ENCODE assay signal across 21 mouse cellular contexts in genomic region chr17:32322809-32323208, GRCm38 (mm10). TPM values are rescaled to one million over a fixed set of nuclear protein-coding genes. Genes with fewer than 3 reads are reported as not detected.
DNase-seq lines count a peak whose midpoint lies in the region; ATAC-seq and TF ChIP-seq lines count a peak whose summit lies in the region.
"Had no signal": no experiment of that assay in that cellular context is flagged by ENCODE, and none has a peak within 500 bp of the region (broad histone marks: within the 10 kb centered on the region; RNA-seq: fewer than 3 reads in every experiment).

No protein-coding gene starts in this region.

- no peaks in the 10 kb centered on the region for H3K27me3 ChIP-seq in heart, adult 2 months (ENCODE audit: control insufficient read depth, insufficient read depth, low read length)
- no peaks in the 10 kb centered on the region for H3K27me3 ChIP-seq in hindbrain, embryonic 15.5 days
- no peaks in the 10 kb centered on the region for H3K27me3 ChIP-seq in hindbrain, embryonic 16.5 days (replicated peaks; ENCODE audit: control insufficient read depth, insufficient read depth, low read length)
- no peaks in the 10 kb centered on the region for H3K27me3 ChIP-seq in midbrain, embryonic 14.5 days (ENCODE audit: control insufficient read depth, insufficient read depth, low read length)
- no peaks in the 10 kb centered on the region for H3K27me3 ChIP-seq in midbrain, postnatal 0 days (ENCODE audit: insufficient read depth, low read length)
- H3K27me3 ChIP-seq: CH12.LX; embryonic facial prominence, embryonic 13.5 days; forebrain, embryonic 13.5 days; lung, embryonic 15.5 days; megakaryocyte, embryonic 14.5 days had no signal

- WGBS in heart, adult 2 months: 97% methylated on average over 1 of the region's 1 CpGs
- WGBS in hindbrain, embryonic 15.5 days: 97% methylated on average over 1 of the region's 1 CpGs
- 94% methylated on average over 1 of the region's 1 CpGs for WGBS in hindbrain, embryonic 16.5 days
- WGBS in midbrain, embryonic 14.5 days: 92% methylated on average over 1 of the region's 1 CpGs
- 92% methylated on average over 1 of the region's 1 CpGs for WGBS in midbrain, postnatal 0 days

- peaks cover 9% of the 10 kb centered on the region for H3K36me3 ChIP-seq in heart, adult 2 months (ENCODE audit: control insufficient read depth, insufficient read depth, low read length)
- H3K36me3 ChIP-seq in hindbrain, embryonic 15.5 days: peaks cover 24% of the 10 kb centered on the region
- peaks cover 12% of the 10 kb centered on the region for H3K36me3 ChIP-seq in hindbrain, embryonic 16.5 days (ENCODE audit: control insufficient read depth, insufficient read depth, low read length)
- peaks cover 18% of the 10 kb centered on the region for H3K36me3 ChIP-seq in midbrain, embryonic 14.5 days (ENCODE audit: control insufficient read depth, insufficient read depth, low read length)
- peaks cover 5% of the 10 kb centered on the region; the same call in 1 of the 2 replicates for H3K36me3 ChIP-seq in midbrain, postnatal 0 days (ENCODE audit: insufficient read depth, low read length)

- H3K9ac ChIP-seq in heart, adult 2 months (ENCODE audit: low read depth, low read length): no peak overlapping the region
- H3K9ac ChIP-seq in hindbrain, embryonic 15.5 days: no peak overlapping the region
- no peak overlapping the region for H3K9ac ChIP-seq in hindbrain, embryonic 16.5 days (ENCODE audit: low read depth, low read length)
- no peak overlapping the region for H3K9ac ChIP-seq in midbrain, embryonic 14.5 days (replicated peaks; ENCODE audit: low read length)
- H3K9ac ChIP-seq in midbrain, postnatal 0 days (replicated peaks; ENCODE audit: low read length, poor library complexity, severe bottlenecking): no peak overlapping the region

- intact Hi-C loops in heart, adult 2 months (cut with DNase I): no loop called here

- H3K9me3 ChIP-seq in hindbrain, embryonic 15.5 days: no peaks in the 10 kb centered on the region
- H3K9me3 ChIP-seq in hindbrain, embryonic 16.5 days (ENCODE audit: control insufficient read depth, low read length): no peaks in the 10 kb centered on the region
- H3K9me3 ChIP-seq in midbrain, embryonic 14.5 days (ENCODE audit: control insufficient read depth, low read length): no peaks in the 10 kb centered on the region
- H3K9me3 ChIP-seq in midbrain, postnatal 0 days (ENCODE audit: low read length): no peaks in the 10 kb centered on the region
- H3K9me3 ChIP-seq: embryonic facial prominence, embryonic 13.5 days; forebrain, embryonic 13.5 days; lung, embryonic 15.5 days; megakaryocyte, embryonic 14.5 days had no signal

- ATAC-seq in hindbrain, embryonic 15.5 days (ENCODE audit: low FRiP score, low read depth): no peak
- no peak for ATAC-seq in hindbrain, embryonic 16.5 days
- no peak for ATAC-seq in midbrain, embryonic 14.5 days (ENCODE audit: low FRiP score, low TSS enrichment)
- no peak for ATAC-seq in midbrain, postnatal 0 days (ENCODE audit: low FRiP score)
- ATAC-seq: forebrain, embryonic 13.5 days; intestine, postnatal 0 days had no signal

- H3K27ac ChIP-seq in heart, adult 2 months: no peak overlapping the region
- no peak overlapping the region for H3K27ac ChIP-seq in hindbrain, embryonic 15.5 days (replicated peaks)
- H3K27ac ChIP-seq in hindbrain, embryonic 16.5 days (ENCODE audit: low read depth, low read length): no peak overlapping the region
- H3K27ac ChIP-seq in midbrain, embryonic 14.5 days (replicated peaks; ENCODE audit: low read depth, low read length): no peak overlapping the region
- H3K27ac ChIP-seq in midbrain, postnatal 0 days (ENCODE audit: low read depth, low read length): no peak overlapping the region
- H3K27ac ChIP-seq: embryonic facial prominence, embryonic 13.5 days; forebrain, embryonic 13.5 days; lung, embryonic 15.5 days had no signal

- no peak for TF ChIP-seq POLR2A in heart, adult 2 months (IDR thresholded peaks at IDR 0.05; ENCODE audit: insufficient read depth, low read depth, low read length)

- H3K4me1 ChIP-seq in heart, adult 2 months (ENCODE audit: control insufficient read depth, insufficient read depth, low read length): peaks cover 9% of the 10 kb centered on the region
- peaks cover 28% of the 10 kb centered on the region for H3K4me1 ChIP-seq in hindbrain, embryonic 15.5 days (replicated peaks)
- H3K4me1 ChIP-seq in hindbrain, embryonic 16.5 days (ENCODE audit: control insufficient read depth, insufficient read depth, low read depth, low read length): peaks cover 9% of the 10 kb centered on the region
- peaks cover 18% of the 10 kb centered on the region for H3K4me1 ChIP-seq in midbrain, embryonic 14.5 days (ENCODE audit: control insufficient read depth, insufficient read depth, low read length)
- peaks cover 3% of the 10 kb centered on the region; the same call in 1 of the 2 replicates for H3K4me1 ChIP-seq in midbrain, postnatal 0 days (ENCODE audit: insufficient read depth, low read length)

- H3K79me2 ChIP-seq in heart, adult 2 months (replicated peaks; ENCODE audit: control insufficient read depth, insufficient read depth, low read length): no peaks in the 10 kb centered on the region

- H3K4me2 ChIP-seq in hindbrain, embryonic 15.5 days: 0 out of 2 replicates have a peak overlapping the region, but pooled peaks have one; percentile 94
- H3K4me2 ChIP-seq in hindbrain, embryonic 16.5 days (ENCODE audit: low read length): no peak overlapping the region
- no peak overlapping the region for H3K4me2 ChIP-seq in midbrain, embryonic 14.5 days (ENCODE audit: low read length)
- no peak overlapping the region for H3K4me2 ChIP-seq in midbrain, postnatal 0 days (ENCODE audit: low read depth, low read length, poor library complexity, severe bottlenecking)

- TF ChIP-seq EP300 in heart, adult 2 months (IDR thresholded peaks at IDR 0.05; ENCODE audit: insufficient read depth, low read depth, low read length): no peak

- peak; percentile 74 for DNase-seq in heart, adult 11 months
- no peak for DNase-seq in heart, adult 2 months
- DNase-seq in midbrain, embryonic 14.5 days: no peak
- DNase-seq in midbrain, postnatal 0 days (ENCODE audit: low spot score): no peak
- DNase-seq in gastrocnemius, postnatal 10 days: no peak
- no peak for DNase-seq in layer of hippocampus, postnatal 10 days (ENCODE audit: low spot score in 2 of 2)
- DNase-seq: cerebellum, adult 11-12 months; cerebellum, postnatal 25 days; gastrocnemius, adult 2 months; kidney, postnatal 4 days; lung, postnatal 36 days; thymus, adult 18-20 months; thymus, postnatal 36 days had no signal

- no peak for TF ChIP-seq CTCF in heart, adult 2 months (IDR thresholded peaks at IDR 0.05)
- no peak for TF ChIP-seq CTCF in midbrain, postnatal 0 days (IDR thresholded peaks at IDR 0.05)

- no peak overlapping the region for H3K4me3 ChIP-seq in heart, adult 2 months
- H3K4me3 ChIP-seq in hindbrain, embryonic 15.5 days: no peak overlapping the region
- H3K4me3 ChIP-seq in hindbrain, embryonic 16.5 days (ENCODE audit: low read length): no peak overlapping the region
- H3K4me3 ChIP-seq in midbrain, embryonic 14.5 days (replicated peaks; ENCODE audit: low read depth, low read length): 0 out of 2 replicates have a peak overlapping the region, but pooled peaks have one; percentile 1
- H3K4me3 ChIP-seq in midbrain, postnatal 0 days (ENCODE audit: low read depth, low read length): no peak overlapping the region

RNA-seq across cellular contexts. Expression of gene Akap8, which starts 1.8 kb away (rescaled TPM):
- 10 to 100 TPM; 38.9 to 40.7 TPM for total RNA-seq in heart, adult 2 months (2021)
- 32.2 and 40.4 TPM in 2 replicates for polyA plus RNA-seq in heart, adult 2 months (2012; rRNA removed)
- polyA plus RNA-seq in hindbrain, embryonic 15.5 days (2015; fragmentation: Nextera tagmentation; extraction: Ambion mirVana): 102 and 106 TPM in 2 replicates
- polyA plus RNA-seq in hindbrain, embryonic 16.5 days (2015; fragmentation: Nextera tagmentation; extraction: Ambion mirVana): 84.7 and 99.9 TPM in 2 replicates
- 51.6 and 56.0 TPM in 2 replicates for polyA plus RNA-seq in midbrain, embryonic 14.5 days (2014; fragmentation: Nextera tagmentation; extraction: Ambion mirVana)
- total RNA-seq in midbrain, postnatal 0 days (2014; rRNA removed): 96.5 and 131 TPM in 2 replicates
- polyA plus RNA-seq in midbrain, postnatal 0 days (2015; fragmentation: Nextera tagmentation; extraction: Ambion mirVana): 66.8 and 81.1 TPM in 2 replicates
- 10 to 100 TPM; 37.6 to 50.2 TPM for total RNA-seq in gastrocnemius, postnatal 10 days (2021)
- total RNA-seq in layer of hippocampus, postnatal 10 days (2021): 100 to 1,000 TPM in 1 of 2 experiments, 10 to 100 TPM in 1; 88.7 to 112 TPM

RNA-seq across cellular contexts. Expression of gene Akap8l, which starts 27.6 kb away (rescaled TPM):
- total RNA-seq in heart, adult 2 months (2021): 10 to 100 TPM; 50.3 to 51.2 TPM
- polyA plus RNA-seq in heart, adult 2 months (2012; rRNA removed): 55.1 and 67.3 TPM in 2 replicates
- 161 and 171 TPM in 2 replicates for polyA plus RNA-seq in hindbrain, embryonic 15.5 days (2015; fragmentation: Nextera tagmentation; extraction: Ambion mirVana)
- 145 and 153 TPM in 2 replicates for polyA plus RNA-seq in hindbrain, embryonic 16.5 days (2015; fragmentation: Nextera tagmentation; extraction: Ambion mirVana)
- polyA plus RNA-seq in midbrain, embryonic 14.5 days (2014; fragmentation: Nextera tagmentation; extraction: Ambion mirVana): 115 and 122 TPM in 2 replicates
- total RNA-seq in midbrain, postnatal 0 days (2014; rRNA removed): 69.9 and 83.6 TPM in 2 replicates
- 113 and 117 TPM in 2 replicates for polyA plus RNA-seq in midbrain, postnatal 0 days (2015; fragmentation: Nextera tagmentation; extraction: Ambion mirVana)
- total RNA-seq in gastrocnemius, postnatal 10 days (2021): 10 to 100 TPM; 23.7 to 39.9 TPM
- 100 to 1,000 TPM; 115 to 140 TPM for total RNA-seq in layer of hippocampus, postnatal 10 days (2021)

RNA-seq across cellular contexts. Expression of gene Brd4, which starts 38.3 kb away (rescaled TPM):
- 10 to 100 TPM; 53.3 to 55.6 TPM for total RNA-seq in heart, adult 2 months (2021)
- polyA plus RNA-seq in heart, adult 2 months (2012; rRNA removed): 16.5 and 21.7 TPM in 2 replicates
- polyA plus RNA-seq in hindbrain, embryonic 15.5 days (2015; fragmentation: Nextera tagmentation; extraction: Ambion mirVana): 83.0 and 91.5 TPM in 2 replicates
- polyA plus RNA-seq in hindbrain, embryonic 16.5 days (2015; fragmentation: Nextera tagmentation; extraction: Ambion mirVana): 72.9 and 92.7 TPM in 2 replicates
- polyA plus RNA-seq in midbrain, embryonic 14.5 days (2014; fragmentation: Nextera tagmentation; extraction: Ambion mirVana): 72.5 and 101 TPM in 2 replicates
- total RNA-seq in midbrain, postnatal 0 days (2014; rRNA removed): 49.2 and 49.7 TPM in 2 replicates
- polyA plus RNA-seq in midbrain, postnatal 0 days (2015; fragmentation: Nextera tagmentation; extraction: Ambion mirVana): 68.0 and 81.6 TPM in 2 replicates
- 10 to 100 TPM; 55.4 to 70.2 TPM for total RNA-seq in gastrocnemius, postnatal 10 days (2021)
- 100 to 1,000 TPM; 112 to 126 TPM for total RNA-seq in layer of hippocampus, postnatal 10 days (2021)
